Mouse (Mus musculus) intestine, embryonic 15.5 days (tissue): ENCODE data around the gene Fam149a. TPM values are rescaled to one million over a fixed set of nuclear protein-coding genes. Genes with fewer than 3 reads are reported as not detected.

Experiments used
- ATAC-seq: fragments of 200-750 bp; cut with Nextera tagmentation; 2 replicates; pipeline ENCODE4 v1.8.0; 2017; ENCODE audit warnings: moderate TSS enrichment, moderate library complexity
- H3K27ac ChIP-seq: fragments of 300-500 bp; sonication (generic); 2 replicates; pipeline ENCODE4 v1.5.1; 2015; ENCODE audit warnings: mild to moderate bottlenecking, inconsistent platforms
- H3K27me3 ChIP-seq: fragments of 300-500 bp; sonication (generic); replicated peaks from 2 replicates; pipeline ENCODE4 v1.6.1; 2015; ENCODE audit warnings: inconsistent platforms
- H3K36me3 ChIP-seq: fragments of 300-500 bp; sonication (generic); 2 replicates; pipeline ENCODE4 v1.6.1; 2015; ENCODE audit warnings: inconsistent platforms
- H3K4me1 ChIP-seq: fragments of 300-500 bp; sonication (generic); replicated peaks from 2 replicates; pipeline ENCODE4 v1.6.1; 2015; ENCODE audit warnings: inconsistent platforms
- H3K4me2 ChIP-seq: fragments of 300-500 bp; sonication (generic); replicated peaks from 2 replicates; pipeline ENCODE4 v1.6.1; 2015; ENCODE audit warnings: mild to moderate bottlenecking, inconsistent platforms
- H3K4me3 ChIP-seq: fragments of 300-500 bp; sonication (generic); replicated peaks from 2 replicates; pipeline ENCODE4 v1.5.1; 2015; ENCODE audit warnings: inconsistent platforms
- H3K9ac ChIP-seq: fragments of 300-500 bp; sonication (generic); 2 replicates; pipeline ENCODE4 v1.6.1; 2015; ENCODE audit warnings: inconsistent platforms
- H3K9me3 ChIP-seq: fragments of 300-500 bp; sonication (generic); 2 replicates; pipeline ENCODE4 v1.6.1; 2016; ENCODE audit warnings: inconsistent platforms
- WGBS: fragments of 180-500 bp; shearing (Covaris S2); methylation state at CpG from one replicate; pipeline ENCODE4 v1.1.7; 2015; 5-methylcytosine and 5-hydroxymethylcytosine counted together
- polyA plus RNA-seq: library from polyadenylated mRNA; unstranded; fragments of >200 nt; fragmentation: Nextera tagmentation; extraction: Ambion mirVana; gene quantifications from 2 replicates; pipeline ENCODE4 v1.2.1, GENCODE M21; 2015

The Fam149a gene
- 10.4 and 10.7 TPM in 2 replicates for polyA plus RNA-seq

GRCm38 (mm10) chr8:45381963-45382347 is at the start of gene Fam149a:
Fam149a (minus strand) TSS chr8:45382291.
- H3K9me3 ChIP-seq, result no peaks in the 10 kb centered on the region
- no peak for ATAC-seq
- H3K27ac ChIP-seq, result no peak within 1 kb of the TSS
- H3K9ac ChIP-seq, result peak within 1 kb of the TSS; percentile 31
- H3K27me3 ChIP-seq, result peaks cover 13% of the 10 kb centered on the region; the same call in 1 of the 2 replicates
- peak within 1 kb of the TSS; percentile 30 for H3K4me3 ChIP-seq
- H3K4me2 ChIP-seq, result peak within 1 kb of the TSS; percentile 82
- H3K4me1 ChIP-seq, result peaks cover 11% of the 10 kb centered on the region
- no peaks in the 10 kb centered on the region for H3K36me3 ChIP-seq
- WGBS, result 5% methylated on average over 6 of the region's 6 CpGs

- Histone ChIP-seq H3K9me3 (no peaks in the 10 kb centered on the region), H3K9ac (no peak overlapping the region), H3K4me3 (no peak overlapping the region), H3K27ac (no peak overlapping the region), H3K27me3 (no peaks in the 10 kb centered on the region), H3K36me3 (no peaks in the 10 kb centered on the region), H3K4me1 (no peaks in the 10 kb centered on the region), H3K4me2 (no peak overlapping the region)
- WGBS, result 86% methylated on average over 7 of the region's 7 CpGs
- no peak for ATAC-seq
These were observed 38.1 kb upstream of the Fam149a start for GRCm38 (mm10) chr8:45420151-45420550.

GRCm38 (mm10) chr8:45414965-45415364 is 32.9 kb upstream of the Fam149a start:
- Histone ChIP-seq H3K4me2 (no peak overlapping the region), H3K27me3 (no peaks in the 10 kb centered on the region), H3K9ac (no peak overlapping the region), H3K4me3 (no peak overlapping the region), H3K36me3 (no peaks in the 10 kb centered on the region), H3K4me1 (no peaks in the 10 kb centered on the region), H3K9me3 (no peaks in the 10 kb centered on the region), H3K27ac (no peak overlapping the region)
- 80% methylated on average over 7 of the region's 7 CpGs for WGBS
- ATAC-seq, result no peak

GRCm38 (mm10) chr8:45410882-45411281 is 28.8 kb upstream of the Fam149a start, which contains the start of gene Tlr3:
Tlr3 (minus strand) TSS chr8:45411080.
- Histone ChIP-seq H3K9ac (peak within 1 kb of the TSS; percentile 40), H3K4me1 (no peaks in the 10 kb centered on the region), H3K36me3 (no peaks in the 10 kb centered on the region), H3K27ac (peak within 1 kb of the TSS; percentile 62; the same call in 1 of the 2 replicates), H3K27me3 (no peaks in the 10 kb centered on the region), H3K4me2 (peak within 1 kb of the TSS; percentile 71), H3K4me3 (peak within 1 kb of the TSS; percentile 47), H3K9me3 (no peaks in the 10 kb centered on the region)
- ATAC-seq, result peak; percentile 51
- WGBS, result 34% methylated on average over 2 of the region's 2 CpGs

GRCm38 (mm10) chr8:45410146-45410880 is 28.2 kb upstream of the Fam149a start:
- no peaks in the 10 kb centered on the region for H3K4me1 ChIP-seq
- H3K36me3 ChIP-seq, result no peaks in the 10 kb centered on the region
- H3K27ac ChIP-seq, result peak overlapping the region; percentile 62; the same call in 1 of the 2 replicates
- H3K27me3 ChIP-seq, result no peaks in the 10 kb centered on the region
- WGBS, result 9% methylated on average over 18 of the region's 18 CpGs
- ATAC-seq, result peak; percentile 96
- peak overlapping the region; percentile 47 for H3K4me3 ChIP-seq
- H3K4me2 ChIP-seq, result peak overlapping the region; percentile 71
- peak overlapping the region; percentile 40 for H3K9ac ChIP-seq
- H3K9me3 ChIP-seq, result no peaks in the 10 kb centered on the region

- H3K9ac ChIP-seq, result peak overlapping the region; percentile 40; the same call in 1 of the 2 replicates
- no peaks in the 10 kb centered on the region for H3K9me3 ChIP-seq
- H3K27me3 ChIP-seq, result no peaks in the 10 kb centered on the region
- H3K36me3 ChIP-seq, result no peaks in the 10 kb centered on the region
- H3K4me3 ChIP-seq, result peak overlapping the region; percentile 47
- H3K27ac ChIP-seq, result no peak overlapping the region
- peak; percentile 44 for ATAC-seq
- H3K4me2 ChIP-seq, result peak overlapping the region; percentile 71
- 43% methylated on average over 4 of the region's 4 CpGs for WGBS
- no peaks in the 10 kb centered on the region for H3K4me1 ChIP-seq
These were observed 27.6 kb upstream of the Fam149a start for GRCm38 (mm10) chr8:45409702-45410101.

- Histone ChIP-seq H3K9ac (no peak overlapping the region), H3K4me2 (no peak overlapping the region), H3K27ac (no peak overlapping the region), H3K9me3 (no peaks in the 10 kb centered on the region), H3K4me1 (peaks cover 11% of the 10 kb centered on the region), H3K4me3 (no peak overlapping the region), H3K27me3 (peaks cover 13% of the 10 kb centered on the region; the same call in 1 of the 2 replicates), H3K36me3 (no peaks in the 10 kb centered on the region)
- no peak for ATAC-seq
- 65% methylated on average over 1 of the region's 1 CpGs for WGBS
These were observed 1.2 kb upstream of the Fam149a start for GRCm38 (mm10) chr8:45383250-45383649.

- H3K36me3 ChIP-seq, result no peaks in the 10 kb centered on the region
- H3K27ac ChIP-seq, result no peak overlapping the region
- H3K4me2 ChIP-seq, result peak overlapping the region; percentile 82
- WGBS, result 3% methylated on average over 38 of the region's 38 CpGs
- peak overlapping the region; percentile 30 for H3K4me3 ChIP-seq
- peak; percentile 36 for ATAC-seq
- H3K9me3 ChIP-seq, result no peaks in the 10 kb centered on the region
- peaks cover 11% of the 10 kb centered on the region for H3K4me1 ChIP-seq
- H3K9ac ChIP-seq, result peak overlapping the region; percentile 31
- H3K27me3 ChIP-seq, result peaks cover 13% of the 10 kb centered on the region; the same call in 1 of the 2 replicates
These were observed 772 bp downstream of the Fam149a start for GRCm38 (mm10) chr8:45381075-45381962.

- no peak overlapping the region for H3K4me3 ChIP-seq
- WGBS, result 26% methylated on average over 4 of the region's 4 CpGs
- no peak overlapping the region for H3K9ac ChIP-seq
- H3K4me2 ChIP-seq, result peak overlapping the region; percentile 82
- peaks cover 11% of the 10 kb centered on the region for H3K4me1 ChIP-seq
- H3K36me3 ChIP-seq, result no peaks in the 10 kb centered on the region
- H3K27me3 ChIP-seq, result peaks cover 13% of the 10 kb centered on the region; the same call in 1 of the 2 replicates
- no peaks in the 10 kb centered on the region for H3K9me3 ChIP-seq
- H3K27ac ChIP-seq, result no peak overlapping the region
- ATAC-seq, result 0 out of 2 replicates have a peak, but pooled peaks have one; percentile 3
These were observed 1.5 kb downstream of the Fam149a start for GRCm38 (mm10) chr8:45380598-45380997.

GRCm38 (mm10) chr8:45374071-45374470 is 8.0 kb downstream of the Fam149a start:
- Histone ChIP-seq H3K9me3 (no peaks in the 10 kb centered on the region), H3K9ac (no peak overlapping the region), H3K36me3 (no peaks in the 10 kb centered on the region), H3K27ac (no peak overlapping the region), H3K4me3 (no peak overlapping the region), H3K27me3 (no peaks in the 10 kb centered on the region), H3K4me1 (no peaks in the 10 kb centered on the region), H3K4me2 (no peak overlapping the region)
- 77% methylated on average over 3 of the region's 3 CpGs for WGBS
- no peak for ATAC-seq

- Histone ChIP-seq H3K27me3 (no peaks in the 10 kb centered on the region), H3K27ac (no peak overlapping the region), H3K4me2 (no peak overlapping the region), H3K4me1 (no peaks in the 10 kb centered on the region), H3K36me3 (no peaks in the 10 kb centered on the region), H3K9me3 (no peaks in the 10 kb centered on the region), H3K9ac (no peak overlapping the region), H3K4me3 (no peak overlapping the region)
- no peak for ATAC-seq
- 92% methylated on average over 1 of the region's 1 CpGs for WGBS
These were observed 14.9 kb downstream of the Fam149a start for GRCm38 (mm10) chr8:45367154-45367553.

- Histone ChIP-seq H3K27me3 (no peaks in the 10 kb centered on the region), H3K4me2 (no peak overlapping the region), H3K4me1 (no peaks in the 10 kb centered on the region), H3K36me3 (no peaks in the 10 kb centered on the region), H3K27ac (no peak overlapping the region), H3K4me3 (no peak overlapping the region), H3K9me3 (no peaks in the 10 kb centered on the region), H3K9ac (no peak overlapping the region)
- ATAC-seq, result no peak
- 49% methylated on average over 1 of the region's 1 CpGs for WGBS
These were observed 18.9 kb downstream of the Fam149a start for GRCm38 (mm10) chr8:45363220-45363619.
